Mouse (Mus musculus): ENCODE measurements at regions not wholly inside any gene's neighbourhood (a gene's known extent, or its start where the extent isn't known, plus 50 kb on each side); places are given as distances from the start of the nearest gene placed in this dataset.

GRCm38 (mm10) chr2:124918986-124919761 lies 148.8 kb upstream of the Slc24a5 start:
- WGBS (ENCODE audit: insufficient replicate concordance) = 47% methylated on average over 7 of the region's 7 CpGs
- Histone ChIP-seq H3K4me1 (replicated peaks) (no peaks in the 10 kb centered on the region), H3K36me3 (no peaks in the 10 kb centered on the region), H3K4me2 (no peak overlapping the region), H3K4me3 (replicated peaks) (no peak overlapping the region), H3K9me3 (replicated peaks) (no peaks in the 10 kb centered on the region), H3K27ac (no peak overlapping the region), H3K27me3 (no peaks in the 10 kb centered on the region), H3K9ac (no peak overlapping the region)
- DNase-seq (no peak), ATAC-seq (ENCODE audit: low read depth) (no peak)

GRCm38 (mm10) chr2:124919762-124920255 lies 148.1 kb upstream of the Slc24a5 start:
- Histone ChIP-seq H3K9ac (no peak overlapping the region), H3K4me1 (replicated peaks) (no peaks in the 10 kb centered on the region), H3K4me2 (no peak overlapping the region), H3K4me3 (replicated peaks) (no peak overlapping the region), H3K27me3 (no peaks in the 10 kb centered on the region), H3K27ac (no peak overlapping the region), H3K36me3 (no peaks in the 10 kb centered on the region), H3K9me3 (replicated peaks) (no peaks in the 10 kb centered on the region)
- WGBS (ENCODE audit: insufficient replicate concordance) = 30% methylated on average over 1 of the region's 1 CpGs
- no peak for ATAC-seq (ENCODE audit: low read depth)
- no peak for DNase-seq

- H3K4me2 ChIP-seq = no peak overlapping the region
- H3K9me3 ChIP-seq (replicated peaks) = no peaks in the 10 kb centered on the region
- WGBS (ENCODE audit: insufficient replicate concordance) = 43% methylated on average over 2 of the region's 2 CpGs
- H3K4me1 ChIP-seq (replicated peaks) = no peaks in the 10 kb centered on the region
- ATAC-seq (ENCODE audit: low read depth) (no peak), DNase-seq (no peak)
- no peak overlapping the region for H3K27ac ChIP-seq
- no peaks in the 10 kb centered on the region for H3K36me3 ChIP-seq
- H3K9ac ChIP-seq = no peak overlapping the region
- H3K27me3 ChIP-seq = no peaks in the 10 kb centered on the region
- no peak overlapping the region for H3K4me3 ChIP-seq (replicated peaks)
Measured at GRCm38 (mm10) chr2:124920265-124920664, 147.7 kb upstream of the Slc24a5 start.

GRCm38 (mm10) chr2:124927882-124928758 lies 139.8 kb upstream of the Slc24a5 start:
- WGBS (ENCODE audit: insufficient replicate concordance) = 76% methylated on average over 10 of the region's 10 CpGs

GRCm38 (mm10) chr2:124928759-124929113 lies 139.2 kb upstream of the Slc24a5 start:
- no peaks in the 10 kb centered on the region for H3K27me3 ChIP-seq
- WGBS (ENCODE audit: insufficient replicate concordance) = 60% methylated on average over 5 of the region's 5 CpGs
- no peak overlapping the region for H3K27ac ChIP-seq
- ATAC-seq (ENCODE audit: low read depth) (no peak), DNase-seq (no peak)
- no peak overlapping the region for H3K4me2 ChIP-seq
- H3K4me1 ChIP-seq (replicated peaks) = no peaks in the 10 kb centered on the region
- no peaks in the 10 kb centered on the region for H3K9me3 ChIP-seq (replicated peaks)
- no peak overlapping the region for H3K4me3 ChIP-seq (replicated peaks)
- no peaks in the 10 kb centered on the region for H3K36me3 ChIP-seq
- no peak overlapping the region for H3K9ac ChIP-seq

More at GRCm38 (mm10) chr2:124927882-124928758, 139.8 kb upstream of the Slc24a5 start:
- Histone ChIP-seq H3K4me2 (no peak overlapping the region), H3K36me3 (no peaks in the 10 kb centered on the region), H3K9me3 (replicated peaks) (no peaks in the 10 kb centered on the region), H3K9ac (no peak overlapping the region), H3K27me3 (no peaks in the 10 kb centered on the region), H3K27ac (no peak overlapping the region), H3K4me1 (replicated peaks) (no peaks in the 10 kb centered on the region), H3K4me3 (replicated peaks) (no peak overlapping the region)
- DNase-seq (no peak), ATAC-seq (ENCODE audit: low read depth) (no peak)

- no peak overlapping the region for H3K27ac ChIP-seq
- H3K9me3 ChIP-seq (replicated peaks) = no peaks in the 10 kb centered on the region
- no peaks in the 10 kb centered on the region for H3K36me3 ChIP-seq
- no peak for ATAC-seq (ENCODE audit: low read depth)
- no peaks in the 10 kb centered on the region for H3K27me3 ChIP-seq
- no peaks in the 10 kb centered on the region for H3K4me1 ChIP-seq (replicated peaks)
- 60% methylated on average over 7 of the region's 7 CpGs for WGBS (ENCODE audit: insufficient replicate concordance)
- no peak overlapping the region for H3K4me3 ChIP-seq (replicated peaks)
- no peak for DNase-seq
- H3K4me2 ChIP-seq = no peak overlapping the region
- no peak overlapping the region for H3K9ac ChIP-seq
Measured at GRCm38 (mm10) chr2:124930719-124931118, 137.2 kb upstream of the Slc24a5 start.

GRCm38 (mm10) chr2:124932566-124932965 lies 135.4 kb upstream of the Slc24a5 start:
- Histone ChIP-seq H3K27me3 (no peaks in the 10 kb centered on the region), H3K4me3 (replicated peaks) (no peak overlapping the region), H3K4me2 (no peak overlapping the region), H3K9ac (no peak overlapping the region), H3K4me1 (replicated peaks) (no peaks in the 10 kb centered on the region), H3K9me3 (replicated peaks) (no peaks in the 10 kb centered on the region; the same call in 1 of the 2 replicates), H3K36me3 (no peaks in the 10 kb centered on the region), H3K27ac (no peak overlapping the region)
- ATAC-seq (ENCODE audit: low read depth) = no peak
- WGBS (ENCODE audit: insufficient replicate concordance) = 56% methylated on average over 6 of the region's 6 CpGs
- DNase-seq = no peak

GRCm38 (mm10) chr2:124933876-124934275 lies 134.0 kb upstream of the Slc24a5 start:
- ATAC-seq (ENCODE audit: low read depth) (no peak), DNase-seq (no peak)
- no peak overlapping the region for H3K4me2 ChIP-seq
- WGBS (ENCODE audit: insufficient replicate concordance) = 57% methylated on average over 1 of the region's 1 CpGs
- no peak overlapping the region for H3K27ac ChIP-seq
- H3K9me3 ChIP-seq (replicated peaks) = no peaks in the 10 kb centered on the region; the same call in 1 of the 2 replicates
- H3K4me1 ChIP-seq (replicated peaks) = no peaks in the 10 kb centered on the region
- H3K27me3 ChIP-seq = no peaks in the 10 kb centered on the region
- no peak overlapping the region for H3K4me3 ChIP-seq (replicated peaks)
- no peaks in the 10 kb centered on the region for H3K36me3 ChIP-seq
- H3K9ac ChIP-seq = no peak overlapping the region

GRCm38 (mm10) chr2:124948263-124948781 lies 119.6 kb upstream of the Slc24a5 start:
- Histone ChIP-seq H3K9ac (no peak overlapping the region), H3K27ac (no peak overlapping the region), H3K36me3 (no peaks in the 10 kb centered on the region), H3K27me3 (no peaks in the 10 kb centered on the region), H3K4me2 (no peak overlapping the region), H3K4me3 (replicated peaks) (no peak overlapping the region), H3K9me3 (replicated peaks) (no peaks in the 10 kb centered on the region), H3K4me1 (replicated peaks) (no peaks in the 10 kb centered on the region)
- no peak for ATAC-seq (ENCODE audit: low read depth)
- no peak for DNase-seq
- 36% methylated on average over 2 of the region's 2 CpGs for WGBS (ENCODE audit: insufficient replicate concordance)

- H3K4me2 ChIP-seq = no peak overlapping the region
- H3K27me3 ChIP-seq = no peaks in the 10 kb centered on the region
- no peak for ATAC-seq (ENCODE audit: low read depth)
- H3K9me3 ChIP-seq (replicated peaks) = no peaks in the 10 kb centered on the region
- H3K4me3 ChIP-seq (replicated peaks) = no peak overlapping the region
- 50% methylated on average over 9 of the region's 9 CpGs for WGBS (ENCODE audit: insufficient replicate concordance)
- no peak for DNase-seq
- H3K27ac ChIP-seq = no peak overlapping the region
- no peaks in the 10 kb centered on the region for H3K36me3 ChIP-seq
- H3K4me1 ChIP-seq (replicated peaks) = no peaks in the 10 kb centered on the region
- no peak overlapping the region for H3K9ac ChIP-seq
Measured at GRCm38 (mm10) chr2:124948812-124949211, 119.1 kb upstream of the Slc24a5 start.

- DNase-seq = no peak
- WGBS (ENCODE audit: insufficient replicate concordance) = 51% methylated on average over 4 of the region's 4 CpGs
Measured at GRCm38 (mm10) chr2:124952212-124952611, 115.7 kb upstream of the Slc24a5 start.

More at GRCm38 (mm10) chr2:124952212-124952611, 115.7 kb upstream of the Slc24a5 start:
- ATAC-seq (ENCODE audit: low read depth) = no peak
- Histone ChIP-seq H3K36me3 (no peaks in the 10 kb centered on the region), H3K4me3 (replicated peaks) (no peak overlapping the region), H3K27me3 (no peaks in the 10 kb centered on the region), H3K9me3 (replicated peaks) (no peaks in the 10 kb centered on the region), H3K4me2 (no peak overlapping the region), H3K9ac (no peak overlapping the region), H3K4me1 (replicated peaks) (no peaks in the 10 kb centered on the region), H3K27ac (no peak overlapping the region)

Measured in liver, embryonic 13.5 days (tissue).